Mouse (Mus musculus) lung, postnatal 14 days (tissue): ENCODE measurements around the gene Arid1a.
"Not testable (repeated sequence)": the region's sequence is repeated elsewhere in the genome, so short reads cannot be mapped to it uniquely, and the experiment has no call there.

Source experiments
- DNase-seq: peaks from one replicate; pipeline ENCODE4 v3.0.0; 2021

The Arid1a gene

DNA sequence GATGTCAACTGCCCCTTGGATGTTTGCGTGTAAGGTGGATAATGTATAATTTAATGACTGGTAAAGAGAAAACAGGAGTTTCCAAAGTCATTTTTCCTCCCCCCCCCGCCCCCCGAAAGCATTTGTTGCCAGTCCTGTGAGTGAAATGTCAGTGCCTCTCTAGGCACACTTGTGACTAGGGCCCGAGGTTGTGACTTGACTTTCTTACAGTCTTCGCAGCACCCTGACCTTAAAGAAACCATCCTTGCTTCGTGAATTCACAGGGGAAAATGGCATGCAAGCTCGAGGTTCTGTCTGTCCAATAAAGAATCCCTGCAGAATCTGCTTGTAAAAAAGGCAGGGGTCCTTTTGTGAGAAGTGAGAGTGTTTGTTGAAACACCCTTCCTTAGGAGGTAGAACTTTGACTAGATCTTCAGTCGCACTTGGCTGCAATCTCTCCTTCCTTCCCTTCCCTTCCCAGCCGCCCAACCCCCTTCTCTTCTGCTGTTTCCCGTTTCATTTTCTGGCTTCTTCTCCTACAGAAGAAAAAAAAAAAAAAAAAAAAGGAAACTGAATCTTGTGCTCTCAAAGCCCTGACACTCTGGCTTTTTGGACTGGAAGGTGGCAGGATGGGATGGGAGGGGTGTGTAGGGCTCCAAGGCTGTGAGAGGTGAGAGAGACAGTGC is 82.8 kb downstream of the Arid1a start:
- peak; percentile 66 for DNase-seq

DNA sequence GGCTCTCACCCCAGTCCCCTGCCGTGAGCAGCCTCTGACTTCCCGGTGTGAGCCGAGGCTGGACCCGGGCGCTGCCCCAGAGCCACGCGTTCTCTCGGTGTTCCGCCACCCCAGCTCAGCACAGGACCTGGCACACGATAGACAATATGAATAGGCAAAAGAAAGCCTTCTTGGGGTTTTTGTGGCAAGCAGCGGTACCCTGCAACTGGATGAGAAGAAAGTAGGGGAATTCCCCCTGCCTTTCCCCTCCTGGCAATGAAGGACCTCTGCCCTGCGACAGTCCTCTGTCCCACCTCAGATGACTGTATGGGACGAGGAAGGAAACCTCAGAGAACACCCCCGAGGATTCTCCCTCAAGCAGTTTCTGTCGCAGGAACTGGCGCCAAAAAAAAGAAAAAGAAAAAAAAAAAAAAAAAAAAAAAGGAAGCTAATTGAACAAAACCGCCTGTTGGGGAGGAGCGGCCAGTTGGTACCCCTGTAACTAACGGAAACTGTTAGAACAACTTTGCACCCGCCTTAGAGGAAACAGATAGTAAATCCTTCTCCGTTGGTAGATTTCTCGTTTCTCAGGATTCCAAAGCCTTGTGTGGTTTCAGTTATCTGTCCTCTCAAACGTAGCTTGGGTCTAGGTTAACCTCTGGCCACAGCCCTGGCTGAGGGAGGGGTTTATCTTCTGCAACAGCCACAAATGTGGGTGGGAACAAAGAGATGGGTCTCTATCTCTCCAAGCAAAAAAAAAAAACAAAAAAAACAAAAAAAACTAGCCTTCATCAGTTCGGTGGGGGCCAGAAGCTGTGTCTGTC is 83.5 kb downstream of the Arid1a start:
- DNase-seq, result peak; percentile 48

DNA sequence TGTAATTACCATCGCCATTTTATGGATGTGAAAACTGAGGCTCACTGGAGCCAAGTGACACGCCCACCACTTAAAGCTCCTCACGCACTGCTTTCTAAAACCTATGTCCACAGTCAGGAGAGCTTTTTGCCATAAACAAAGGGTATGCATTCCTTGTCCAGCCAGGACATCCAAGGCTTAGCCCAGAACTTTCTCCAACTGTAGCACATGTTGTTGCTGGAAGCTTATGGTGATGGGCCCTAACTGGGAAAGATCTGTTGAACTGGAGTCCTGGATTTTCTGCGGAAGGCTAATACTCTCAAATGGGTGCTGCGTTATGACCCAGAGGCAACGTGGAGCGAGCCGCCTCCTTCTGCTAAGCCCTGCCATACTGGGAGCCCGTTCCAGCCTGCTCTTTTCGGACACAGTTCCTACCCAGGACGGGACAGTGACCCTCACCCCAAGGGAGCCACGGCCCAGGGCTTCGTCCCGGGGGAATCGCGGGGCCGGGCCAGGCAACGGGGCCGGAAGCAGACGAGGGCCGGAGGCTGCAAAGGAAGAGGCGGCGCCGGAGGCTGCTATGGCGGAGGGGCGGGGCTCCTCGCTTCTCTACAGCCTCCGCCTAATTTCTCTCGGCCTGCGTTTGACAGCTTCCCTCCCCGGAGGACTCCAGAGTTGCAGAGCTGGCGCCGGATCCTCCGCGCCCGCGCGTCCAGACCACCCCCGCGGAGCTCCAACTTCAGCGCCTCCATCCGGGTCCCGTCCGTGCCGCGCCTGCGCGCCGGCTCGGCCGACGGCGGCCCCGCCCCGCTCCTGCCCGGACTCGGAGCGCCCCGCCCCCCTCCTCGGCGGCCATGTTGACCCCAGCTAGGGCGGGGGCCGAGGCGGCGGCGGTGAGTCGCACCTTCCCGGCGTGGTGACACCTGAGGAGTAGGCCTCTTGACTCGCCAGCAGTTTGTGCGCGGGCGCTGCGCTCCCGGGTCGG is 84.4 kb downstream of the Arid1a start, which contains the start of gene Pigv:
Gene Pigv (minus strand): TSS at position 767 of the 964 bp plus-strand sequence.
- DNase-seq, result peak; percentile 95

DNA sequence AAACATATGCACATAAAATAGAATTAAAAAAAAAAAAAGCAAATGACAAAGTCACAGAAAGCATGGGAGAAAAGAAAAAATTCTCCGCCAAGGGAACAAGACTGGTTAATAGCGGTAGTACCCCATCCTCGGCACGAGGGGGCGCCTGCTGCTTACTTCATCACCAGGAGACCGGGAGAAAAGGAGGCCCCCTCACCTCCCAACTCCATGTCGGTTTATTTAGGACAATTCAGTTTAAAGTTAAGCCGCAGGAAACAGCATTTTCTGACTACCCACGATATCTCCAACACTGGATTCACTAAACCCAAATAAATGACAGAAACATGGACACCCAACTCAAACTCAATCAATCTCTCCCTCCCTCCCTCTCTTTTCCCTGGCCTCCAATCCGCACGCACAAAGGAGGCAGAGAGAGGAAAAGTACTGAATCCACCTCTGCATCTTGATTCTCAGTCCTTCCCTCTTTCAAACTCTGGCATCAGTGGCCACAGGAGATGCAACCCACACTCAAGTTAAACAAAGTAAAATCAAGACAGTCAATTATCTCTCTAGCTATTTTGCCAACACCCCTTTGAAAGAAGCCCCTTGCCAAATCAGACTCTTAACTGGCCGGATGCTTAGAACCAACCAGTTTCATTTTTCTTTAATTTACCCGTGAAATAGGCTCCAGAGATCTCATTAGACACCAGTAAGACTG is 85.2 kb downstream of the Arid1a start:
- peak; percentile 88 for DNase-seq

DNA sequence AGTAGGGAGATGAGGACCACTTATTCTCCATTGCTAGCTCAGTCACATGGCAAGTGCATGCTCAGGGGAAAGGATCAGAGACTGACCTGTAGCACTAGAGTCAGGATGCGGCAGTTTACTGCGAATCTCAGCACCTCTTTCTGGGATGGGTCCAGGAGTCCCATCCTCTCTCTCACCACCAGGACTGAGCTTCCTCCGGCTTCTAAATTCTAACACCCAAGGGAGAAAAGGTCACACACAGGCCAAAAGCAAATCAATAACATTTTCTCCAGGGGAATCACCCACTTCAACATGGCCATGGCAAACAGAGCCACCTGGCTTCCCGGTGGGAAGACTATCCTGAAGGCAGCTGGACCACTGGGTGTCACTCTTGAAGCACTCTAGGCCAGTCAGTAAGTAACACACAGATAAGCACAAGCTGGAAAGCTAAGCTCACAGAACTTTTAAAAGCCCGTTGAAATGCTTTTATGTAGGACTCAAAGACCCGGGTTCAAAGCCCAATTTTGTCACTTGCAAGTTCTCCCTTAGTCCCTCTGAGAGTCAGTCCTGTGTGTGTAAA is 86.8 kb downstream of the Arid1a start:
- DNase-seq, result no peak

DNA sequence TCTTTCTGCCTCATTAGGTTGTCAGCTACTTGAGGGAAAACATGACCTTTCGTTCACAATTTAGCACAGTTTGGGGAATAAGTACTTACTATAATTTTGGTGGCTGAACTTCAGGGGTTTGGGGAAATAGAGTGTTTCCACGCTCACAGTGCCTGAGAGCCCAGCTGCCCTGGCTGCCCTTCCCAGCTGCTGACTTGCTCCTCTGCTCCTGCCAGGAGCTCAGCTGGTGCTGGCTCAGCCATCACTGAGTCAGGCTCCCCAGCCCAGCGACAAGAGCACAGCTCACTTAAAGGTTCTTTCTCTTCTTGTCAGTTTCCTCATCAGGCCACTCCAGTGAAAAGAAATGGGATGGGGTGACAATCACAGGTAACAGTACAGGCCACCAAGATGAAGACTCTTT is 88.0 kb downstream of the Arid1a start:
- DNase-seq, result no peak

DNA sequence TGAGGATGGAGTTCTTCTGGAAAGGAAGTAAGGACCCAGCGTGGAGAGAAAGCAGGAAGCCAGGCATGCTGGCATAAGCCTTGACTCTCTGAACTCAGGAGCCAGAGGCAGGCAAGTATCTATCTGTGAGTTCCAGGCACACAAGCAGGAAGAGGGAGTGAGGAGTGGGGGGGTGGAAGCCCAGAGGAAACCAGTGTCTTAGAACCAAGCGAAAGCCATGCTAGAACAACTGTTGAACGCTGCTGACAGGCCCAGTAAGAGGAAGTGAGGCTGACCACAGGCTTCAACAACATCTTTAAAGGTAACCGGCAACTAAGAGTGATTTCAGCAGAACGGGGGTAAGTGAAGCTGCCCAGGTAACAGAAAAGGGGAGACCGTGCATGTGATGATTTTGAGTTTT is 90.4 kb downstream of the Arid1a start:
- no peak for DNase-seq

DNA sequence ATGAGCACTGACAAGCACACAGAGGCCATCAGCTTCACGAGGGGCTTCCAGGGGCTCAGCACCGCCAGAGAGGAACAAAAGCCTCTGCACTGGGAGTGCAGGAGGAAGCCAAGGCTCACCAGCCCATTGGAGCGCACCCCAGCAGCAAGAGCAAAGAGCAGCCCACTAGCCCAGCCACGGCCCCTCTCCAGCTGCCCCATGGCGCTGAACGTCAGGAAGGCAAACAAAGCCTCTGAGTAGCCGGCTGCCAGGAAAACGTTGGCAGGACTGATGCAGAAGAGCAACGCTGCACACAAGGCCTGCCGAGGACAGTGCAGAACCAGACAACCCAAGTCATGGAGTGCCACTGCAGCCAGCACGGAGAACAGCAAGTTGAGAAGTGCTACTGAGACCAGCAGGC is 91.5 kb downstream of the Arid1a start:
- DNase-seq, result no peak

DNA sequence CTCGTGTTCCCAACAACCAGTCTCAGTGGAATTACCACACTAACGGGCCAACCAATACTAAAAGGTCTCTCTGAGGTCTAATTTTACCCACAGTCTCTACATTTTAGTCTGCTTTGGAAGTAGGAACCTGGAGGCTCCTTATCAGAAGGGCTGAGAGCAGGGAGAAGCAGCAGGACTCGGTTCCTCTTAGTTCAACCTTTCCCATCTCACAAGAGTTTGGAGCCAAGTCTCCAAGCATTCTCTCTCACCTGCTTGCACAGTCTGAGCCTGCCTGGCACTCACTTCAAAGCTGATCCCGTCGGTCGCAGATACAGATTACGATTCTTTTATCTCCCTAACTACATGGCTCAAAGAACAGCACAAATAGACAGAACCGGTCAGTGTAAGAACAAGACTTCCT is 93.6 kb downstream of the Arid1a start:
- no peak for DNase-seq

DNA sequence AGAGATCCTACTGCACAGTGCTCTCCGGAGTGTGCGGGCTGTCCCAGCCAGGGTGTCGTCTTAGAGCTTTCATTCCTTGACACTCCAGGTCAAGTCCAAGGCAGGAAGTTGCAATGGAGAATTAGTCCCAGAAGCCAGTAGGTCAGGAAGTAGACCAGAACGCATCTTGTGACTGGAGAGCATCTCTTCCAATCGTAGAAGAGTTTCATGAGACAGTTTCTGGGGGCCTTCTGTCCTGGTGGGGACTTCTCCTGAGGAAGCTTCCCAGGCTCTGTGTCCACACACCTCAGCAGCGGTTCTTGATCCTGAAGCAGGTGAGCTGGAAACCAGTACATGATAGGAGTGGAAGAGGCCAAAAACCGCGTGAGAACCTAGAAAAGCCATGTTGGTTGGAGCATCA is 94.1 kb downstream of the Arid1a start:
- no peak for DNase-seq

DNA sequence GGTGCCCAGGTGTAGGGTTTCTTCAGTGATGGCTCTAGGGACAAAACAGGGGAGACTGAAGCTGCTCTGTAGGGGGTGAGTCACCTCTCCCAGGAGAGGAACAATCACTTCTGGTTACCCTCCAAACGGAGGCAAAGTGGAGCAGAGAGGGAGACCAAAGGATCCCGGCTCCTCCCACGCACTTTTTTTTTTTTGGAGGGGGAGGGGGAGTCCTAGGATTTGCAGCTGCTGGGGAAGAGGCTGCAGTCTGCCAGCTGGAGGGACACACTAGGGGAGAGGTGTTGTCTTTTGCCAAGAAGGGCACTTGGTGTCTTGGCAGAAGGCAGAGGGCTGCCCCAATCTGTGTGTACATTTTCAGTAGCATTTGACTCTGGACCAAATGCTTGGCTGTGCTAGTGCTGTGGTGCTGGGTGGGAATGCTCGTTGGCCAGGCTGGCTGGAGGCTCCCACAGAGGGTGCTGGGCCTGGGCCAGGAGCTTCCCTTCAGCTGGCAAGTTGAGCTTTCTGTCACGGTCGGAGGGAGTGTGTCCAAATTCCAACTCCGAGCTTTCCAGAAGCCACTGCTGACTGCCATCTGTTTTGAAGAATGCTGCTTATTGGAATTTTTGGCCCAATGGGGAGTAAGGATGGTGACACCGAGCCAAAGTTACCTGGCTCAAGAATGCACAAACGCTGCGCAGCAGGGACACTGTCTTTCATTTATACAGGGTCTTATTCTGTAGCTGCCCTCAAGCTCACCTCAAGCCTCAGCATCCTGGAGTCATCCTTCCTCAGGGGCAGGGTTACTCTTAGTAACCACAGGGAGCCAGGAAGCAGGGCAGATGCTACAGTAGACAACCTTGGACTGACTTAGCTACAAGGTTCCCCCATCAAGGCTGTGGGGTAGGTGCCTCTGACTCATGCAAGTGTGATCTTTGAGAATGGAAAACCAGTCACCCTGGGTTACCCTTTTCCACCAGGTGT is 96.1 kb downstream of the Arid1a start:
- DNase-seq, result peak; percentile 86

DNA sequence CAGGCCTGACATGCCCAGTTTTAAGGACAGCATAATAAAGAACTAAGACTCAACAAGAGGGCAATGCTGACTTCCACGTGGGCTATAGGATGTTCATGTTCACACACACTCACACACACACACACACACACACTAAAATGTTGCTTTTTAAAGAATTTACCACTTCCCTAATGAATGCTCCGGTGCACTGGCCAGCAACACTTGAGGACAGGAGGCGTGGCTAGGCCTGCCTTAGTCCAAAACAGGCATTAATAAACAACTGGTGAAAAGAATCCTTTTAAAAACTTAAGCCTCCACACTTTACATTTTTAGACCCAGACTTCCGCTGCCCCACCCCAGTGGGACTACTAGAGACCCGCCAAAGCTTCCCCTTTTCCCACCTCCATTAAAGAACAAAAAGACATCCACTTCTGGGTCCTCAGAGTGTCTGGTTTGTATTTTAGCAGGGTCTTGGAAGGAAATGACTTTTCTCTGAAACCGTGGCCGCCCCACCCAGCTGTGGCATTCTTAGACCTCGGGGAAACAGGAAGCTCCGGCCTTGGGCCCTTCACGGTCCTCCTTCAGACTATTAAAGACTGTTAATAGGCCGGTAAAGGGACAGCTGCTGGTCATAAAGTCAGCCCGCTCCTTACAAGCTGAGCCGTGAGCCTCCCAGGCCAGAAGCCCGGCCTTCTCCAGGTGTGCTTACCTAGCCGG is 96.9 kb downstream of the Arid1a start:
- peak; percentile 73 for DNase-seq

DNA sequence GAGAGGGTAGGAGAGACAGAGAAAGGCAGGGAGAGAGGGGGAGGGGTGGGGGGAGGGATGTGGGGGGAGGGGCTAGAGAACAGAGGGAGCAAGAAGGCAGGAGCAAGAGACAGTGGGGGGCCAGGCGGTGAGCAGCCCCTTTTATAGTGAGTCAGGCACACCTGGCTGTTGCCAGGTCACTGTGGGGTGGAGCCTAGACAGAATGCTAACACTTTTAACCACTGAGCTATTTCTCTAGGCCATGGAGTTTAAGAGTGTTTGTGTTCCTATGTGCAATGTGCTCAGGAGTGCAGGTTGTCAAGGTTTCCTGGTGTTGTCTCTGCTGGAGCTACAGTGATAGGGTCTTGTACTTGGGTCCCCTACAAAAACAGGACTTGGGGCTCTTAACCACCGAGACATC is 97.8 kb downstream of the Arid1a start:
- no peak for DNase-seq

DNA sequence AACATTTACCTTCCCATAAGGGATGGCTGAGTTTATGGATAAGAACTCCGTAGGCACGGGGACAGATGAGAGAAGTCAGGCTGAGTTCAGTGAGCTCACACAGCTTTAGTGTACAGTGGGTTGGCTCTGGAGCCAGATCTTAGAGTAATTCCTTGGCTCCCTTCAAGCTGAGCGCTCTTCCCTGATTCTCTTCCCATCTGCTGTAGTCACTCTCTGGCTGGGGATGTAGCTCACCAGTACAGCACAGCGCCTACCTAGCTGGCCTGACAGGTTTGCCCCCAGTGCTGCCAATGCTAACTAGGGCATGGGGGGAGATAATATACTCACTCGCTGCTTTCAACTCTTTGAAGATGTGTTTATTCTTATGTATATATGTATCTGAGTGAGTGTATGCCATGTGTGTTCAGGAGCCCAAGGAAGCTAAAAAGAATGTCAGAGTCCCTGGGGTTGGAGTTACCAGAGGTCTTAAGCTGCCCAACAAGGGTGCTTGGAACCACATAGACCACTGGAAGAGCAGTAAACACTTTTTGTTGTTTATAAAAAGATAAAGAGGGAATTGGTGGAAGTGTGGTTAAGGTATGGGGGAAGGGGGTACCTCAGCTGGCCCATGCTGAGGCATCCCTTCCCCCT is 98.6 kb downstream of the Arid1a start:
- DNase-seq, result no peak

DNA sequence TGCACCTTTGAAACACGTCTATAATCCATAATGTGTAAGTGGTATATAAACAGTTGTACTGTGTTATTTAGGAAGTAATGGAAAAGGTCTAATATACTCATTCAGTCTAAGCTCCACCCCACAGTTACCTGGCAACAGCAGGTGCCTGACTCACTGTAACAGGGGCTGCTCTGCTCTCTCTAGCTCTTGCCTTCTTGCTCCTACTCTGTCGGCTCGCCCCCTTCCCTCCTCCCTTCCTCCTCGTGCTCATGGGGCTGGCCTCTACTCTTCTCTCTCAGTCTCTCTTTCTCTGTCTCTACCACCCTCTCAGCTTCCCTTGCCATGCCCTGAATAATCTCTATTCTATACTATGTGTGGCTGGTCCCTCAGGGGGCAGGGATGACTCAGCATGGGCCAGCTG is 99.6 kb downstream of the Arid1a start:
- no peak for DNase-seq

DNA sequence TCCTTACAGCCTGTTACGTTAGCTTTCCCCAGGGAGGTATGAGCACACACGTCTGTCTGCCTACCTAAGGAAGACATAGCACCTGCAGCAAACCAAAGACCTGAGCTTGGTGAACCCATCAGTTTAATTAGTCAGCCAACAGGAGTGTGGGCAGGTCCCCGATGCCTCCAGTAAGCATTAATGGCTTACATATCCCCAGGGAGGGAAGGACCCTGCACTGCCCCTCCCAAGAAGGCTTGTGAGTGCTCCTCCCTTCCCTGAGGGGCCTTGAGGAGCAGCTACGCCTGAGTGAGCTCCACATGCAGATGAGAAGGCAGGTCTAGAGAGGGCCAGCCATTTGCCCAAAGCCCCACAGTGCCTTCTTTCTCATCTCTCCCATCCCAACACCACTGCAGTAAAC is 100.3 kb downstream of the Arid1a start:
- no peak for DNase-seq

DNA sequence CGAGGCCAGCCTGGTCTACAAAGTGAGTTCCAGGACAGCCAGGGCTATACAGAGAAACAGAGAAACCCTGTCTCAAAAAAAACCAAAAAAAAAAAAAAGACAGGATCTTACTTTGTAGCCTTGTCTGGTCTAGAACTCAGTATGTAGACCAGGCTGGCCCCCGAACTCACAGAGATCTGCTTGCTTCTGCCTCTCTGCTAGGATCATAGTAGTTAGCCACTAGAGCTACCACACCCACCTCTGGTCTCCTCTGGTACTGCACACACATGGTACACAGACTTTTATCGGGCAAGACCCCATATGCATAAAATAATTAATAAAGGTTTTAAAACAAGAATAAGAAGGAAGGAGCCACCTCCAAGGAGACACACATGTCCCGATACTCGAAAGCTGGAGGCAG is 102.5 kb downstream of the Arid1a start:
- not testable (repeated sequence) for DNase-seq

DNA sequence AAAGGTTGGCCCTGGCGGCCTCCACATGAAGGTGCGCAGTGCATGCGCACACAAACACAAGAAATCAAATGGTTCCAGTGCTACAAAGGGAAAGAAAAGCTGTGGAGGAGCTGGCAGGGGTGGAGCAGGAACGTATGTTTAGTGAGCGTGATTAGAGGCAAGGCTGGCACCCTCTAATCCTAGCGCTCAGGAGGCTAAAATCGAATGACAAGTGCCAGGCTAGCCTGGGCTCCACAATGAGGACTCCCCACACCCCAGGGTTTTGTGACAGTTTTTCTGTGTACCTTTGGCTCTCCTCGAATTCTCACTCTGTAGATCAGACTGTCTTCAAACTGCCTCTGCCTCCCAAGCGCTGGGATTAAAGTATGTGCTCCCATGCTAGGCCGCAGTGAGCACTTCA is 103.8 kb downstream of the Arid1a start:
- DNase-seq, result no peak

DNA sequence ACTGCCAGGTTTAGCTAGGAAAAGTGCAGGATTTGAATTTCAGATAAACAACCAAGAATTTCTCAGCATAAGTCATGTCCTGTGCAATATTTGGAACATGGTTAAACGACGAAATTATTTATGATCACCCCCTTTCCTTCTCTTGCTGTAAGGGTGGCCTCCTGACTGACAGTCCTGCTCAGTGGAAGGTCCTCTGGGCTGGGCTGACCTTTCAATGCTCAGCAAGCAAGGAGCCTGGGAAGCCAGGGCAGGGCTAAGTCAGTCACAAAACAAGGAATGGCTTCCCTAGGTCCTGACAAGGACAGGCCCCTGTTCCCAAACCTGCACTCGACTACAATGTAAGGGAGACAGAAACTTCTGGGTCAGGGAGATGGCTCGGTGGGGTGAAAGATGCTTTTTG is 104.6 kb downstream of the Arid1a start:
- DNase-seq, result no peak

DNA sequence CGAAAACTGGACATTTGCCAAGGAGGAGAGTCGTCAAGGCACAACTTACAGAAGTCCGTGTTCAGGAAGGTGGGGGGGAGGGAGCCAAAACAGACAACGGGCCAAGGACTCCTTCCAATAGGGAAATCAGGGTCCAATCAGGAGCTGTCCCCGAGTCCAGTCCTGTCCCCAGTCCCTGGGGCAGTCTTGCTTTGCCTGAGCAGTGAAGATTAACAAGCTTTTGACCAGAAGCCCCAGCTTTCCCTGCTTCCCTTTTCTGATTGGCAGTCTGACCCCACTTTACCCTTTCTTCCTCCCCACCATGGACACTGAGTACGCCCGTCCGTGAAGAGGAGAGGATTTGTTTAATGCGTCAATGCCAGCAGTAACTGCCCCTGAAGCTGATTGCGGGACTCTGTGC is 105.1 kb downstream of the Arid1a start:
- DNase-seq, result no peak
